Mouse (Mus musculus): ENCODE data around the gene Gm8271.
"Not testable (repeated sequence)": the region's sequence is repeated elsewhere in the genome, so short reads cannot be mapped to it uniquely, and the experiment has no call there.

DNA sequence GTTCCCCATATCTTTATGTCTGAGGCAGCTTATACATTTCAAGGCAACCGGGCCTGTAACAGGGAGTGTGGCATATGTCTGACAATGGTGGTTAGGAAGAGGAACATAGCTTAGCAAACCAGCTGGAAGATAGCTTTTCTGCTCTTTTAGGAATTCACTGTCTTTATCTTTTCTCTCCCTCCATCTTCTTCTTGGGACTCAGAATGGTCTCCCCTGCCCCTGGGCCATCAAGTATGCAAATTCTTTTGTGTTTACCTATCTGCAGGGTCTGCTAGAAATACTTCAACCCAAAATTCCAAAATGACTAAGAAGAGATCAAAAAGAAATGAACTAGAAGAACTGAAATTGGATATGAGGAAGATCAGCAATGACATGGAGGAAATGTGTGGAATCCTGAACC is 21.4 kb upstream of the Gm8271 start, which contains the start of gene Gm3317:
- not testable (repeated sequence) for TF ChIP-seq CTCF, EP300 (IDR thresholded peaks at IDR 0.05)

Measured in lung, postnatal 0 days (tissue).